In genomic region chr11:88629165-88629564, GRCm38 (mm10) we compare ENCODE assay signal across 9 mouse cellular contexts.
A peak's percentile ranks its signal among the peaks of the same experiment; 100 is the strongest.
DNase-seq lines count a peak whose midpoint lies in the region; ATAC-seq and TF ChIP-seq lines count a peak whose summit lies in the region.
"Had no signal": no experiment of that assay in that cellular context is flagged by ENCODE, and none has a peak within 500 bp of the region (broad histone marks: within the 10 kb centered on the region; RNA-seq: fewer than 3 reads in every experiment).

No protein-coding gene starts in this region.

- intact Hi-C loops in heart, postnatal 36 days (cut with DNase I): no loop called here

- no peaks in the 10 kb centered on the region for H3K27me3 ChIP-seq in heart, embryonic 12.5 days (replicated peaks)
- H3K27me3 ChIP-seq in thymus, adult 2 months (ENCODE audit: control insufficient read depth, insufficient read depth, low read length): no peaks in the 10 kb centered on the region
- no peaks in the 10 kb centered on the region for H3K27me3 ChIP-seq in midbrain, embryonic 10.5 days (ENCODE audit: low read depth, poor library complexity, severe bottlenecking)

- H3K9ac ChIP-seq in heart, embryonic 12.5 days: no peak overlapping the region

- WGBS in heart, embryonic 12.5 days: 72% methylated on average over 4 of the region's 4 CpGs
- 89% methylated on average over 4 of the region's 4 CpGs for WGBS in thymus, adult 2 months
- 57% methylated on average over 4 of the region's 4 CpGs for WGBS in midbrain, embryonic 10.5 days

- 0 out of 2 replicates have a peak overlapping the region, but pooled peaks have one; percentile 5 for H3K27ac ChIP-seq in heart, embryonic 12.5 days (ENCODE audit: poor library complexity, severe bottlenecking)
- peak overlapping the region; percentile 28; the same call in 1 of the 2 replicates for H3K27ac ChIP-seq in thymus, adult 2 months (ENCODE audit: control insufficient read depth, insufficient read depth, low read length)
- H3K27ac ChIP-seq in midbrain, embryonic 10.5 days (replicated peaks): peak overlapping the region; percentile 88

- H3K4me2 ChIP-seq in heart, embryonic 12.5 days: no peak overlapping the region

- H3K9me3 ChIP-seq in heart, embryonic 12.5 days (replicated peaks): no peaks in the 10 kb centered on the region
- H3K9me3 ChIP-seq in midbrain, embryonic 10.5 days (replicated peaks): no peaks in the 10 kb centered on the region

- DNase-seq in heart, postnatal 36 days: no peak
- no peak for DNase-seq in thymus, adult 2 months
- no peak for DNase-seq in thymus, postnatal 10 days (ENCODE audit: low spot score in 2 of 2)
- no peak for DNase-seq in midbrain, embryonic 10.5 days (ENCODE audit: low spot score)
- DNase-seq in testis, postnatal 10 days (ENCODE audit: low spot score): no peak
- no peak for DNase-seq in gastrocnemius, postnatal 10 days
- DNase-seq in adrenal gland, postnatal 14 days: no peak
- DNase-seq: adrenal gland, postnatal 36 days had no signal

- no peak for TF ChIP-seq CTCF in thymus, adult 2 months (IDR thresholded peaks at IDR 0.05; ENCODE audit: borderline replicate concordance, control insufficient read depth, extremely low read depth, insufficient read depth, low read length, poor library complexity)

- 0 out of 2 replicates have a peak, but pooled peaks cover 3% of the 10 kb centered on the region for H3K36me3 ChIP-seq in heart, embryonic 12.5 days
- no peaks in the 10 kb centered on the region for H3K36me3 ChIP-seq in thymus, adult 2 months (ENCODE audit: control insufficient read depth, insufficient read depth, low read length)
- H3K36me3 ChIP-seq in midbrain, embryonic 10.5 days: peaks cover 42% of the 10 kb centered on the region

- no peak for ATAC-seq in heart, embryonic 12.5 days (ENCODE audit: insufficient number of reproducible peaks, low FRiP score)

- TF ChIP-seq POLR2A in thymus, adult 2 months (IDR thresholded peaks at IDR 0.05; ENCODE audit: control insufficient read depth, extremely low read depth, insufficient read depth, low read length, poor library complexity): no peak

- H3K4me3 ChIP-seq in heart, embryonic 12.5 days: no peak overlapping the region
- H3K4me3 ChIP-seq in thymus, adult 2 months (ENCODE audit: control insufficient read depth, insufficient read depth, low read length): no peak overlapping the region
- H3K4me3 ChIP-seq in midbrain, embryonic 10.5 days: peak overlapping the region; percentile 23; the same call in 1 of the 2 replicates

- H3K4me1 ChIP-seq in heart, embryonic 12.5 days (replicated peaks): peaks cover 87% of the 10 kb centered on the region
- H3K4me1 ChIP-seq in thymus, adult 2 months (replicated peaks; ENCODE audit: control insufficient read depth, insufficient read depth, low read length): peaks cover 58% of the 10 kb centered on the region
- H3K4me1 ChIP-seq in midbrain, embryonic 10.5 days: peaks cover 85% of the 10 kb centered on the region

Comparison
In these comparisons a context has a peak if more than half of its experiments do, and no peak if none do; other contexts are left out.
1. H3K27ac ChIP-seq: peak in every context shown above with its lines; median percentile 88 in midbrain, embryonic 10.5 days; 28 in thymus, adult 2 months; 5 in heart, embryonic 12.5 days.